Mouse (Mus musculus): ENCODE results near the gene Lima1. TPM values are rescaled to one million over a fixed set of nuclear protein-coding genes. Genes with fewer than 3 reads are reported as not detected.
A peak's percentile ranks its signal among the peaks of the same experiment; 100 is the strongest.

The Lima1 gene
- total RNA-seq, 2 experiments from 2014 or later = 18.6 to 18.7 TPM

DNA sequence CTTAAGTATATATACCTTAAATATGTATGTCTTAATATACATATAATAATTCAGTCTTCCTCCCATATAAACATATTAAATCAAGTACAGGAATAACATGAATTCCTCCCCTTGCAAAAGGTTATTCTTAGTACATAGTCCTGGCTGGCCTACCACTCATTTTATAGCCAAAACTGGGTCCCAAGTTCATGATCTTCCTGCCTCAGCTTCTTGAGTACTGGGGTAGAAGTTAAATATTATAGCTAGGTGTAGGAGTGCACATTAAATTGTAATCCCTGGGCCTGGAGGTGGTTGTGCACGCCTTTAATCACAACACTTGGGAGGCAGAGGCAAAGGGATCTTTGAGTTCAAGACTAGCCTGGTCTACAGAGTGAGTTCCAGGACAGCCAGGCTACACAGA is 106.5 kb downstream of the Lima1 start:
- DNase-seq (ENCODE audit: low spot score in 2 of 2) = no peak

DNA sequence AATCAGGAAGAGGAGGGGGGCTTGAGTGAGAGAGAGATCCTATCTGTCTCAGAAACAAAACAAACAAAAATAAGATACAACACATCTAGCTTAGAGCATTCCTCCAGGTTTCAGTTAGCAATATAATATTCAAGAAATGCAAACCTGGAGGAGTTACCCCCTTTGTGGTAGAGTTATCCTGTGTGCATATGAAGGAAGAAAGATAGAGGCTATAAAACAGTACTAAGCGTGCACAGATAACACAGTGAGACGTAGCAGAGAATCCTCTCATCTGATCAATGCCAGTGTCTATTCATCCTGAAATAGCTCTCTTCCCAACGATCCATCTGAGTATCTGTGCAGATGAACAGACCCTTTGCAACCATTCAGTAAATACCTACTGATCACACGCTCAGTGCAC is 107.8 kb downstream of the Lima1 start:
- no peak for DNase-seq (ENCODE audit: low spot score in 2 of 2)

DNA sequence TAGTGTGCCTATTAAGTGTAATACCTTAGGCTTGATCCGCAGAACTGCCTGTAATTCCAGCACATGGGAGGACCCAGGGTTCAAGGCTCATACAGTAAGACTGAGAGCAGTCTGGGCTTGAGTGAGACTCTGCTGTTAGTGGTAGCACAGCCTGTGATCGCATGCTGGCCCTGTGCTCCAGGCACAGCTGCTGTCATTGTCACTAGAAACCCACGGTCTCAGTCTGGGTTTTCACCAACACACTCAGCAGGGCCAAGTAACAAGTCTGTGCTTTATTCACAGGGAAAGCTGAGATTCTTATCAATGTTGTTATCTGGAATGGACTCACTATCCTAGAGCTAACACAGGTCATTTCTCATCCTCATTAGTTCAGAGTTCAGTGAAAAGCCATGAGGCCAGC is 121.1 kb downstream of the Lima1 start:
- DNase-seq (ENCODE audit: low spot score in 2 of 2) = peak; percentile 11 to 59

DNA sequence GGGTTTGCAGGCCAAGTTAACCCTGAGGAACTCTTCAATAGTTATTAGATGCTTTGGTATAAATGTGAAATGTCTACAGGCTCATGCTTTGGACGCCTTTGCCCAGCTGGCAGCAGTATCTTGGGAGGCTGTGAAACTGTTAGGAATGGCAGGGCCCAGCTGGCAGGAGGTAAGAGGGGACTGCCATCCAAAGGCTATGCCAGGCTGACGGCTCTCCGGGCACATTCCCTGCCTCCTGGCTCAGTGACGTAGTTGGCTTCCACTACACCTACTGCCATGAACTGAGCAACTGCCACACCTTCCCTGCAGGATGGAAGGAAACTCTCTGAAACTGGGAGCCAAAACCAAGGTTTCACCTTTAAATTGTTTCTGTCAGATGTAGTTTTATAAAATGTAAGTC is 135.0 kb downstream of the Lima1 start:
- no peak for DNase-seq (ENCODE audit: low spot score in 2 of 2)

DNA sequence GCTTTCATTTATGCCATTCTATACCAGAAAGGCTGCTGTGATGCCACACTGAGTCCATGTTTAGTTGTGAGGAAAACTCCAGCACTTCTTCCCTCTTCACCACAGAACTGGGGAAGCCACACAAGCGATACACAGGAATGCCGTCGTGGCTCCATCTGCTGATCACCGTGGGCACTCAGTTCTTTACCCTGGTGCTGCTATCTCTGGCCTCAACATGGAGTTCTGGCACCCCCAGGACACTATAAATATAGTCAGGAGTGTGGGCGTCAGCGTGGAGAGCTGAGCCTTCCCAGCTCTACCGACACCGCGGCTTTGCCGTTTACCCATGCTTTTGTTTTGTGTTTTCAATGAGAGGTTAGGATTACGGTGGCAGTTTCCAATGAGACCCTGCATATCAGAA is 138.6 kb downstream of the Lima1 start:
- DNase-seq (ENCODE audit: low spot score in 2 of 2) = no peak

DNA sequence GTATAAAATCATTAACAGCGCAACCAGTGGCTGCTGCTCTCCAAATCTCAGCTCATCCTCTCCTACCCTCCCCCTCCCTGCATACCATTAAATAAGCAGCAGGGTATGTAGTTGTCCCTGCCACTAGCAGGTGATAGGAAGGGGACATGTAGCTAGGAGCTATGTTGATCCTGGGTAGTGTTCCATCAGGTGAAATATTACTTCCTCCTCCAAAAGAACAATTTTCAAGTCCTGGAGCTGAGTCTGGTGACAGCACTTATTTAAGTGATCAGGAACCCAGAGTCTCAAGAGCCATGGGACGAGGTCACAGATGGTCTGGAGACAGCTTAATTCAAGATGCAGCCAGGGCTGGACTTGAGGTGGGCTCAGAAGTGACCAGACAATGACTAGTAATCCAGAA is 139.6 kb downstream of the Lima1 start:
- peak; percentile 100 for DNase-seq (ENCODE audit: low spot score in 2 of 2)

DNA sequence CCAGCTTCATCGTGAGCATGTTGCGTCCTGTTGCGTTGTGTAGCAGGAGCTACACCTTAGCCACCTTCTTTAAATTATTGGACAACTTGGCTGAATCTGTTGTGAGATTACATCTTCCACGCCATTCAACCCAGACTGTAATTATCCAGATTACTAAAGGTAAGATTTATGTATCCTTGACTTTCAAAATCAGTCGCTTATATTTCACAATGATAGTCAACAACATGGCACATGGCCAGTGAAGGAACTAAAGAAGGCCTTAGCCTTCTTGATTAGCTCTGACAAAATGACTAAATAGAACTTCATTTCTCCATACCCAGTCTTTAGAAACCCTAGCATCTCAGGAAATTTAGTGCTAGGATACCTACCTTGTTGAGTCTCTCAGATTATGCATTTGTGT is 142.1 kb downstream of the Lima1 start:
- no peak for DNase-seq (ENCODE audit: low spot score in 2 of 2)

DNA sequence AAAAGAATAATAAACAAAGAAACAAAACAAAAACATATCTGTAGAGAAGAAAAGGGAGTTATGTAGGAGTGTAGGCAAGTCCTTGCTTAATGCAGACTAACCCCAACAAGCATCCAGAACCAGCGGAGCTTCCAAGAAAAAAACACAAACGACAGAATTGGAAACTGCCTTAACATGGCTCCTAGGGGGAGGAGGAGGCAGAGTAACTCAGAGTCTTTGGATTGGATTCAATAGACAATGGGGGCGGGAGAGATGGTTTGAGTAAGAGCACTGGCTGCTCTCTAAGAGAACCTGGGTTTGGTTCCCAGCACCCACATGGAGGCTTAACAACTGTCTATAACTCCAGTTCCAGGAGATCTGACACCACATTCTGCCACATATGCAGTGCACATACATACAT is 143.6 kb downstream of the Lima1 start:
- DNase-seq (ENCODE audit: low spot score in 2 of 2) = no peak

DNA sequence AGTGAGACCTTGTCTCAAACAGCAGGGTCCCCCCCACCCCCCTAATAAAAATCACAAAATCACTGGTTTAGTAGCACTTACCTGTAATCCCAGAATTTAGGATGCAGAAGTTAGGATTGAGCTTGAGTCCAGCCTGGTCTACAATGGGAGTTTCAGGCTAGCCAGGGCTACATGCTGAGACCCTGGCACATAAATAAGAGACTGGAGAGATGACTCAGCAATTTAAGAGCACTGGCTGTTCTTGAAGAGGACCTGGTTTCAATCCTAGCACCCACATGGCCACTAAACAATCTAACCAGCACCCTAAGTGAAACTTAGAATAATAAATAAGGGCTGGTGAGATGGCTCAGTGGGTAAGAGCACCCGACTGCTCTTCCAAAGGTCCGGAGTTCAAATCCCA is 144.1 kb downstream of the Lima1 start:
- DNase-seq (ENCODE audit: low spot score in 2 of 2) = no peak

DNA sequence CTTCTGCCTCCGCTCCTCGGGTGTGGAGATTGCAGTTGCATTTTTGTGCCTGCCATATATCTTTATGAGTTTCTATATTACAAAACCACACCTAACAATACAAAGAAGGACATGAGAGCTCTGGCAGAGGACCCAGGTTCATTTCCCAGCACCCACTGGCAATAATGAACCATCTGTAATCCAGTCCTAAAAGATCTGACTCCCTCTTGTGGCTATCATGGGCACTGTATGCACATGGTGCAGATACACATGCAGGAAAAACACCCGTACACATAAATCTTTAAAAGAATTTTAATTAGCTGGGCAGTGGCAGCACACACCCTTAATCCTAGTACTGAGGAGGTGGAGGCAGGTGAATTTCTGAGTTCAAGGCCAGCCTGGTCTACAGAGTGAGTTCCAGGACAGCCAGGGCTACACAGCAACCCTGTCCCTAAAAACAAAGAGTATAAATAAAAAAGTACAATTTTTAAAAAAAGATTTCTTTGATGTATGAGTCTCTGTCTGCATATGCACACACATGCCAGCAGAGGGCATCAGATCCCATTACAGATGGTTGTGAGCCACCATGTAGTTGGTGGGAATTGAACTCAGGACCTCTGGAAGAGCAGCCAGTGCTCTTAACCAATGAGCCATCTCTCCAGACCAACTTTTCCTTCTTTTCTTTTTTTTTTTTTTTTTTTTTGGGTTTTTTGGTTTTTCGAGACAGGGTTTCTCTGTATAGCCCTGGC is 146.0 kb downstream of the Lima1 start:
- DNase-seq (ENCODE audit: low spot score in 2 of 2) = no peak

Other genes with a start within 250 kb of the Lima1 start
- 1 to 10 TPM; 7.6 to 8.7 TPM for gene Racgap1, start 223.8 kb downstream of the Lima1 start, total RNA-seq (2021)
- gene Asic1, start 205.1 kb downstream of the Lima1 start, total RNA-seq (2021) = 10 to 100 TPM; 37.3 to 41.3 TPM
- gene Smarcd1, start 173.3 kb downstream of the Lima1 start, total RNA-seq (2021) = 100 to 1,000 TPM in 1 of 2 experiments, 10 to 100 TPM in 1; 96.1 to 106 TPM
- 1 to 10 TPM; 5.3 to 5.5 TPM for gene Gm17349, start 170.0 kb downstream of the Lima1 start, total RNA-seq (2021)
- gene Gpd1, start 157.9 kb downstream of the Lima1 start, total RNA-seq (2021) = 10 to 100 TPM; 76.3 to 83.1 TPM
- 100 to 1,000 TPM; 124 to 129 TPM for gene Cox14, start 149.8 kb downstream of the Lima1 start, total RNA-seq (2021)
- gene Cers5, start 102.6 kb downstream of the Lima1 start, total RNA-seq (2021) = 10 to 100 TPM; 32.6 to 39.3 TPM
- under 1 TPM; 0.02 to 0.07 TPM for gene Fam186a, start 91.6 kb upstream of the Lima1 start, total RNA-seq (2021)
- gene Larp4, start 94.6 kb upstream of the Lima1 start, total RNA-seq (2021) = 10 to 100 TPM; 52.3 to 56.8 TPM
- 10 to 100 TPM; 53.8 to 54.2 TPM for gene Dip2b, start 163.2 kb upstream of the Lima1 start, total RNA-seq (2021)

All from layer of hippocampus, postnatal 14 days (tissue).